Mouse (Mus musculus) brain, embryonic 18.5 days (tissue): Measurements from ENCODE around the gene Zfp791.
"Not testable (repeated sequence)": the region's sequence is repeated elsewhere in the genome, so short reads cannot be mapped to it uniquely, and the experiment has no call there.

ENCODE experiments used
- DNase-seq: peaks from one replicate; pipeline ENCODE4 v3.0.0-alpha.2; 2012; ENCODE audit warnings: low read depth, low spot score

Zfp791 gene

GRCm38 (mm10) chr8:85122995-85123394, at the start of gene Zfp791:
Zfp791 (minus strand) TSS chr8:85123095.
- DNase-seq, result no peak

- no peak for DNase-seq
Measured at GRCm38 (mm10) chr8:85171291-85171690, 48.4 kb upstream of the Zfp791 start.

GRCm38 (mm10) chr8:85151624-85152023, 28.7 kb upstream of the Zfp791 start, which contains the start of gene Cks1brt:
Cks1brt (plus strand) TSS chr8:85151924.
- DNase-seq, result no peak

- no peak for DNase-seq
Measured at GRCm38 (mm10) chr8:85142516-85142915, 19.6 kb upstream of the Zfp791 start.

DNA sequence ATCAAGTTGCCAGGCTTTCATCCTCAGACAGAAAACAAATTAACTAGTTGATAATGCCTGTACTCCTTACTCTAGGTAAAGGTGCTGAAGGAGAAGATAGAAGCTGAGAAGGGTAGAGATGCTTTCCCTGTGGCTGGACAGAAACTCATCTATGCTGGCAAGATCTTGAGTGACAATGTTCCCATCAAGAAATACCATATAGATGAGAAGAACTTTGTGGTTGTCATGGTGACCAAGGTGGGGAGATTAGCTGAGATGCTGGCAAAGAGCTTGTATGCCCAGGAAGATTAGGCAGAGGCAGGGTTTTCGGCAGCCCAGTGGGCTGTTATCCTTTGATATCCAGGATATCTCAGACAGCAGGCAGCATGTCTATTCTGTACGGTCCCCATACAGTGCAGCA, 12.8 kb upstream of the Zfp791 start:
- not testable (repeated sequence) for DNase-seq

GRCm38 (mm10) chr8:85132335-85132734, 9.4 kb upstream of the Zfp791 start:
- no peak for DNase-seq

DNA sequence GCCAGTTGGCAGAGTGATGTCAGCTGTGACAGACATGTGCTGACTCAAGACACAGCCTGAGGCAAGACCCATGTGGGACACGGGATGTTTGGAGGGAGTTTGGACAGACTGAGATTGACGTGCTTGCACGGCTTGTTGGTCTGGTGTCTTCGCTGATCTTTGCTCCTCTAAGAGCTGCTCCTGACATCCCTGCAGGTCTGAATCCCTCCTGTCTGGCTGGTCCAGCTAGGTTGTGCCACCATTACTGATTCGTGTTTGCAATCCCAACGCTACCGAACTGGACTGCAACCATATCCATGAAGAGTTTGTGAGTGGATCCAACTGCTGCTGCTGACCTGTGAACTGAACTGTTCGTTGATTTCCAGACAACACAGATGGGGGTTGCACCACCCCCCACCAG, 796 bp upstream of the Zfp791 start:
- no peak for DNase-seq

DNA sequence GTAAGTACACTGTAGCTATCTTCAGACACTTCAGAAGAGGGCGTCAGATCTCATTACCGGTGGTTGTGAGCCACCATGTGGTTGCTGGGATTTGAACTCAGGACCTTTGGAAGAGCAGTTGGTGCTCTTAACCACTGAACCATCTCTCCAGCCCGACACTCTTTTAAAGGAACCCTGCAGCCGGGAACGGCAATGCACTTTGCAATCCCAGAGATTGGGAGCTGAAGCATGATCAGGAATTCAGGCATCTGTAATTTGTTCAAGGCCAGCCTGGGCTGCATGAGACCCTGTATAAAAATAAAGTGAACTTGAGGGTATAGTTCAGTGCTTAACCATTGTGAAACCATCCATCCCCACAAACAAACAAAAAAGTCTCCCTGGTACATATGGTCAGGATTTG, 2.6 kb downstream of the Zfp791 start:
- not testable (repeated sequence) for DNase-seq

- DNase-seq, result peak; percentile 75
Measured at GRCm38 (mm10) chr8:85119052-85119981, 3.6 kb downstream of the Zfp791 start.

DNA sequence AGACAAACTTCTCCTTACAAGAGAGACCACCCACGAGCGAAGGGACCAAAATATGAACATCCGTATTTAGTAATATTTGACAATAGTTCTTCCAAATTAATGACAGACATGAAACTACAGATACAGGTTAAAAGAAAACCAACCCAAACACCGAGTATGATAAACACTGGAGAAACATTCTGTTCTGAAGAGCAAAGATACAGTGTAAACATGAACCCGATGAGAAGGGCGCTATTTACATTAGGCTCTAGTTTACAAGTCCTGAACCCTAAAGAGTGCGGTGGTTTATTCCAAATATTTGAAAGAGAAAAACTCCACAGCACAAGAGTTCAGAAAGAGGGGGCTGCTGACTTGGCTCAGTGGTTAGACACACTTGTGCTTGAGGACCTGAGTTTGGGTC, 5.9 kb downstream of the Zfp791 start:
- DNase-seq, result no peak

- DNase-seq, result no peak
Measured at GRCm38 (mm10) chr8:85115501-85115900, 7.4 kb downstream of the Zfp791 start.

GRCm38 (mm10) chr8:85113241-85113640, 9.7 kb downstream of the Zfp791 start:
- DNase-seq, result no peak

DNA sequence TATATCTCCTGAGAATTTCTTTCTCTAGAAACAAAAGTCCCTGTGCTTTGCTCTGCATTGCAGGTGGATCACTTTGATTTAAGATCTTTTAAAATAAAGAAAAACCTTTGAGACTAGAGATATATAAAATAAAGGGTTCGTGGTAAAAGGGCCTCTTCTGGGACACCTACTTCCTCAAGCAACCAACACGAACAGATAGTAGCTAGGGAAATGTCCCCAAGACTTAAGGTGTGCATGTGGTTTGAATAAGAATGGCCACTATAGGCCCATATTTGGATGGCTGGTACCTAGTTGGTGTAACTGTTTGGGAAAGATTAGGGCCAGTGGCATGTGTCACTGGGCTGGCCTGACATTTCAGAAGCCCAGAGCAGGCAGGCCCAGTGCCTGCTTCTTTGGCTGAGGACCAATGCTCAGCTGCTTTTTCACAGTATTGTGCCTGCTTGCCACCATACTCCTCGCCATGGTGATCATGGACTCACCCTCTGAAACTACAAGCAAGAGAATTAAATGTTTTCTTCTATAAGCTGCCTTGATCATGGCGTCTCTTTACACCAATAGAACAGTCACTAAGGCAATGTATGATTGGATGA, 22.7 kb downstream of the Zfp791 start:
- DNase-seq, result no peak

DNA sequence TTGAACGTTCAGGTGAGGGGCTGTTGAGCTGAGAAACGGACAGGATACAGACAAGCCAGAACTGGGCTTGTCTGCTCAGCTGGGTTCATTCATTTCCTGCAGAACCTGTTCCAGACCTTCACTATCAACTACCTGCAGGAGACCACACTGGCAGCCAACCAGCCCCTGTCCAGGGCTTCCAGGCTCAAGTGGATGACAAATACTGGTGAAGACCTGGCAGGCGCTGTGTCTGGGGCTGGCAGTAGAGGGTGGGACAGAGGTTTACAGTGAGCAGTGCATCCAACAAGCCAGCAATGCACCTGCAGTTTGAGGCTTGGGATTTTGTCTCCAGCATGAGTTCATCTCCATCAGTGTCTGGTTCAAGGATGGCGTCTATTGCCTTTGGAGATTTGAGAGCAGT, 26.0 kb downstream of the Zfp791 start:
- no peak for DNase-seq

- no peak for DNase-seq
Measured at GRCm38 (mm10) chr8:85096196-85096595, 26.7 kb downstream of the Zfp791 start.

DNA sequence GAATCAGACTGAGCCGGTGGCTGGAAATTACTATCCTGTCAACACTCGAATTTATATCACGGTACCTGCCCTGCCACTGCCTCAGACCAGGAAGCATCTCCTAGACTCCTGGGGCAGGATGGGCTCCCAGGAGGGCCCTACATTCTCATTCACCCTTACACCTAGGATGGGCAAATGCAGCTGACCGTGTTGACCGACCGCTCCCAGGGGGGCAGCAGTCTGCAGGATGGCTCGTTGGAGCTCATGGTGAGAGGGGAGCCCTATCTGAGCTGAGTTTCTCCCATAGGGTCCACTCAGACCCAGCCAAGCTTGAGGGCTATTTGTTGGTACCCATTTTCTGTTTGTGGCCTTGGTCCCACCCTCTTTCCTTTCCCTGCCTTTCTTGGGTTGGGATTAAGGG, 27.3 kb downstream of the Zfp791 start:
- DNase-seq, result no peak

DNA sequence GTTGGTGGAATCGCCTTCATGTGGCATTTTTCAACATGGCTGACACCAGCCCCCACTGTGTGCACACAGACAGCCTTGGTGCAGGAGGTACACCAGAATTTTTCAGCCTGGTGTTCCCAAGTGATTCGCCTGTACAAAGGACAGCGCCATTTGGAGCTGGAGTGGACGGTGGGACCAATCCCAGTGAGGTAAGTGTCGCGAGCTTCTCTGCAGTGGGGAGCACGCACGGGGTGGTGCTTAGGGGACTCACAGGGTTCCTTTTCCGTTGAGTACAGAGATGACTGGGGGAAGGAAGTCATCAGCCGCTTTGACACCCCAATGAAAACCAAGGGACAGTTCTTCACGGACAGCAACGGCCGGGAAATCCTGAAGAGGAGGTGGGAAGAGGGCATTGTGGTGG, 27.8 kb downstream of the Zfp791 start:
- DNase-seq, result no peak

DNA sequence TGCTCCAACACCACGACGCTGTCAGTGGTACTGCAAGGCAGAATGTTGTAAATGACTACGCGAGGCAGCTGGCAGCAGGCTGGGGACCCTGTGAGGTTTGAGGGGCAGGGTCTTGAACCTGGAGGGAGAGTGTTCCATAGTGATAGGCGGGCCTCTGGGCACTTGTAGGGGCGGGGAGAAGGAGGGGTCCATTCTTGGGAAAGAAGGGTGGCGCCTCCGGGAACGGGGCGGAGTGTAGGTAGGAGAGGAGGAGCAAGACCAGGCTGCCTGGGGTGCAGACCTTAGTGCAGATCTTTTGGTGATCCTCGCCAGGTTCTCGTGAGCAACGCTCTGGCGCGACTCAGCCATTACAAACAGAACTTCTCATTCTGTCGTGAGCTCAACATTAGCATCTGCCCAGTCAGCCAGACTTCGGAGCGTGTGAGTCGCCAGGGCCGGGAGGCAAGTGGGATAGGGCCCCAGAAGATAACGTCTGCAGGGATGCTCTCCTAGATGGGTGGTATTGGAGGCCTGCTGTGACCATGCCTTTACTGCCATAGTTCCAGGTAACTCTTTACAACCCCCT, 31.3 kb downstream of the Zfp791 start:
- no peak for DNase-seq

DNA sequence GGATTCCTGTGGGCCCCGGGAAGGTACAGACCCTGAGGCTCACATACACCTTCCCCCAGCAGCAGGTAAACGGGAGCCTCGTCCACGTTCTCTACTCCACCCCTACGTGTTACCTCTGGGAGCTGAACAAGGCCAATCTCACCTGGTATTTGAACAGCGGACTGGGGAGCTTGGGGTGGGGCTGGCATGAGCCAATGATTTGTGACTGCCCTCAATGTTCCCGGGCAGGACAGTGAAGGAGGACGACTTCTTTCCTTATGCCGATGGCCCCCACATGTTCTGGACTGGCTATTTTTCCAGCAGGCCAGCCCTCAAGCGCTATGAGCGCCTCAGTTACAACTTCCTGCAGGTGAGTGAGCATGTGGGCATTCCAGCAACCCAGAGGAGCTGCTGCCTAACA, 32.0 kb downstream of the Zfp791 start:
- DNase-seq, result no peak

- DNase-seq, result no peak
Measured at GRCm38 (mm10) chr8:85088771-85089170, 34.1 kb downstream of the Zfp791 start.

GRCm38 (mm10) chr8:85086238-85086637, 36.7 kb downstream of the Zfp791 start:
- no peak for DNase-seq

- DNase-seq, result no peak
Measured at GRCm38 (mm10) chr8:85084633-85085032, 38.3 kb downstream of the Zfp791 start.
